Mouse (Mus musculus) midbrain, embryonic 12.5 days (tissue): ENCODE measurements around the gene Olfr263. TPM values are rescaled to one million over a fixed set of nuclear protein-coding genes. Genes with fewer than 3 reads are reported as not detected.

Source experiments
- ATAC-seq: fragments of 200-750 bp; cut with Nextera tagmentation; 2 replicates; pipeline ENCODE4 v1.8.0; 2017; ENCODE audit warnings: low read depth, moderate TSS enrichment, moderate library complexity; ENCODE audit not compliant: low FRiP score
- H3K27ac ChIP-seq: fragments of 300-500 bp; sonication (generic); replicated peaks from 2 replicates; pipeline ENCODE4 v1.5.1; 2016; ENCODE audit warnings: mild to moderate bottlenecking
- H3K27me3 ChIP-seq: fragments of 300-500 bp; sonication (generic); 2 replicates; pipeline ENCODE4 v1.6.1; 2016; ENCODE audit warnings: mild to moderate bottlenecking
- H3K36me3 ChIP-seq: fragments of 300-500 bp; sonication (generic); 2 replicates; pipeline ENCODE4 v1.6.1; 2016
- H3K4me1 ChIP-seq: fragments of 300-500 bp; sonication (generic); 2 replicates; pipeline ENCODE4 v1.6.1; 2016
- H3K4me2 ChIP-seq: fragments of 300-500 bp; sonication (generic); replicated peaks from 2 replicates; pipeline ENCODE4 v1.6.1; 2016; ENCODE audit warnings: mild to moderate bottlenecking, moderate library complexity
- H3K4me3 ChIP-seq: fragments of 300-500 bp; sonication (generic); 2 replicates; pipeline ENCODE4 v1.5.1; 2016; ENCODE audit warnings: mild to moderate bottlenecking
- H3K9ac ChIP-seq: fragments of 300-500 bp; sonication (generic); replicated peaks from 2 replicates; pipeline ENCODE4 v1.6.1; 2016; ENCODE audit warnings: mild to moderate bottlenecking, moderate library complexity
- H3K9me3 ChIP-seq: fragments of 300-500 bp; sonication (generic); 2 replicates; pipeline ENCODE4 v1.6.1; 2016; ENCODE audit warnings: mild to moderate bottlenecking
- WGBS: fragments of 180-500 bp; shearing (Covaris S2); methylation state at CpG from one replicate; pipeline ENCODE4 v1.1.7; 2016; 5-methylcytosine and 5-hydroxymethylcytosine counted together
- polyA plus RNA-seq: library from polyadenylated mRNA; unstranded; fragments of >200 nt; fragmentation: Nextera tagmentation; extraction: Ambion mirVana; gene quantifications from 2 replicates; pipeline ENCODE4 v1.2.1, GENCODE M21; 2016

Olfr263 gene
- polyA plus RNA-seq, 1 experiment from 2014 or later = not detected

- Histone ChIP-seq H3K4me1 (peaks cover 8% of the 10 kb centered on the region), H3K27me3 (peaks cover 4% of the 10 kb centered on the region), H3K9ac (no peak overlapping the region; the same call in 1 of the 2 replicates), H3K4me2 (peak overlapping the region; percentile 60), H3K9me3 (no peaks in the 10 kb centered on the region), H3K4me3 (peak overlapping the region; percentile 49), H3K36me3 (no peaks in the 10 kb centered on the region), H3K27ac (no peak overlapping the region)
- ATAC-seq = no peak
- 8% methylated on average over 15 of the region's 15 CpGs for WGBS
Measured at GRCm38 (mm10) chr13:21171156-21171530, 41.7 kb downstream of the Olfr263 start.

GRCm38 (mm10) chr13:21171600-21172150, 42.2 kb downstream of the Olfr263 start:
- Histone ChIP-seq H3K9ac (peak overlapping the region; percentile 55), H3K4me1 (peaks cover 8% of the 10 kb centered on the region), H3K36me3 (no peaks in the 10 kb centered on the region), H3K4me2 (peak overlapping the region; percentile 60), H3K4me3 (peak overlapping the region; percentile 49), H3K27me3 (peaks cover 4% of the 10 kb centered on the region; the same call in 1 of the 2 replicates), H3K27ac (no peak overlapping the region), H3K9me3 (no peaks in the 10 kb centered on the region)
- peak; percentile 28; the same call in 1 of the 2 replicates for ATAC-seq
- under 1% methylated on average over 12 of the region's 12 CpGs for WGBS

- H3K36me3 ChIP-seq = no peaks in the 10 kb centered on the region
- H3K27ac ChIP-seq = no peak overlapping the region
- H3K4me1 ChIP-seq = peaks cover 8% of the 10 kb centered on the region
- H3K4me2 ChIP-seq = peak overlapping the region; percentile 60
- ATAC-seq = peak; percentile 32
- H3K27me3 ChIP-seq = peaks cover 4% of the 10 kb centered on the region; the same call in 1 of the 2 replicates
- no peak overlapping the region for H3K9ac ChIP-seq
- H3K4me3 ChIP-seq = peak overlapping the region; percentile 49
- H3K9me3 ChIP-seq = no peaks in the 10 kb centered on the region
- WGBS = under 1% methylated on average over 16 of the region's 16 CpGs
Measured at GRCm38 (mm10) chr13:21172241-21173027, 43.0 kb downstream of the Olfr263 start.

GRCm38 (mm10) chr13:21173072-21173471, 43.6 kb downstream of the Olfr263 start:
- peaks cover 8% of the 10 kb centered on the region for H3K4me1 ChIP-seq
- H3K9me3 ChIP-seq = no peaks in the 10 kb centered on the region
- no peaks in the 10 kb centered on the region for H3K36me3 ChIP-seq
- 0 out of 2 replicates have a peak overlapping the region, but pooled peaks have one; percentile 39 for H3K27ac ChIP-seq
- peak overlapping the region; percentile 60 for H3K4me2 ChIP-seq
- WGBS = under 1% methylated on average over 11 of the region's 11 CpGs
- 0 out of 2 replicates have a peak overlapping the region, but pooled peaks have one; percentile 21 for H3K9ac ChIP-seq
- H3K4me3 ChIP-seq = peak overlapping the region; percentile 33
- peaks cover 8% of the 10 kb centered on the region; the same call in 1 of the 2 replicates for H3K27me3 ChIP-seq
- ATAC-seq = no peak

- H3K4me2 ChIP-seq = no peak overlapping the region
- 68% methylated on average over 11 of the region's 11 CpGs for WGBS
- ATAC-seq = no peak
- H3K27me3 ChIP-seq = peaks cover 8% of the 10 kb centered on the region; the same call in 1 of the 2 replicates
- no peaks in the 10 kb centered on the region for H3K9me3 ChIP-seq
- H3K9ac ChIP-seq = no peak overlapping the region
- 0 out of 2 replicates have a peak, but pooled peaks cover under 1% of the 10 kb centered on the region for H3K36me3 ChIP-seq
- H3K4me1 ChIP-seq = peaks cover 14% of the 10 kb centered on the region
- no peak overlapping the region for H3K27ac ChIP-seq
- no peak overlapping the region for H3K4me3 ChIP-seq
Measured at GRCm38 (mm10) chr13:21176733-21177132, 47.3 kb downstream of the Olfr263 start.

GRCm38 (mm10) chr13:21177657-21178056, 48.2 kb downstream of the Olfr263 start:
- no peak overlapping the region for H3K4me2 ChIP-seq
- H3K36me3 ChIP-seq = peaks cover 10% of the 10 kb centered on the region
- no peak overlapping the region for H3K27ac ChIP-seq
- peaks cover 23% of the 10 kb centered on the region for H3K4me1 ChIP-seq
- no peak overlapping the region for H3K4me3 ChIP-seq
- no peak overlapping the region for H3K9ac ChIP-seq
- H3K9me3 ChIP-seq = no peaks in the 10 kb centered on the region
- ATAC-seq = no peak
- H3K27me3 ChIP-seq = peaks cover 8% of the 10 kb centered on the region; the same call in 1 of the 2 replicates
- WGBS = 66% methylated on average over 5 of the region's 5 CpGs

DNA sequence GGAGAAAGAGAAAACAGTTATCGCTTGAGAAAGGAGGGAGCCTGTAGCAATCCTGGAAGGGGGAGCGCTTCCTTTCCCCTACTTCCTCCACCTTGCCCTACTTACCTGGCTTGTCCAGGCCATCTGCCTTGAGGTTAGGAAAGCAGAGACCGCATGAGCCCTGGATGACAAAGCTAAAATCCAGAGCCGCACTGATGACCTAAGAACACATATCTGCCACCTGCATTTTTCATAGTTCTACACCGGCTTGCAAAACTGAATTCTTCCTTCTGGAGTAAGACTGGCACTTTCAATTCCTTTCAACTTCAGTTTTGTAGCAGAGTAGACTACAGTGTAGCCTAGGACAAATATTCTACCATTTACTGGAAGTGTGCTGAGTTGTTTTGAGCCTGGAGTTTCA, 48.9 kb downstream of the Olfr263 start:
- H3K4me2 ChIP-seq = no peak overlapping the region
- WGBS = 80% methylated on average over 5 of the region's 5 CpGs
- no peak for ATAC-seq

DNA sequence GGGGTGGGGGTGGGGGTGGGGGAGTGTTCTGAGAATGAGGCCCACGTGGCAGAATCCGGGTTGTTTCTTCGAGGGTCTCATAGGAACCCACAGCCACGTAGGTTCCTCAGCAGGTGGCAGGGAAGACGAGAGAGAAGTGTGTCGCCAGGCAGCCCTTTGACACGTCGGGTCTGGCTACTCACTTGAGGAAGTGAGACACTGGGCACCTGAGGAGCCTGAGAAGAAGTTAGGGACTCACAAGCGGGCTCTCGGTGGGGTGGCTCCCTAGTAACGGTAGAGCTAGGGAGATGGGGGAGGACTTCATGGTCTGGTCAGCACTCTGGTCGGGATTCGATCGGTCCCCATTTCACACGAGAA, 49.9 kb downstream of the Olfr263 start, which contains the start of gene Trim27:
TSS of gene Trim27 (plus strand) at position 79 of the 357 bp plus-strand sequence.
- peak; percentile 40 for ATAC-seq

More for the DNA sequence above, 48.9 kb downstream of the Olfr263 start:
- no peak overlapping the region for H3K9ac ChIP-seq
- H3K27me3 ChIP-seq = peaks cover 8% of the 10 kb centered on the region; the same call in 1 of the 2 replicates
- H3K4me1 ChIP-seq = peaks cover 27% of the 10 kb centered on the region
- H3K36me3 ChIP-seq = peaks cover 17% of the 10 kb centered on the region
- no peaks in the 10 kb centered on the region for H3K9me3 ChIP-seq
- H3K4me3 ChIP-seq = no peak overlapping the region
- no peak overlapping the region for H3K27ac ChIP-seq

GRCm38 (mm10) chr13:21179724-21180550, 50.5 kb downstream of the Olfr263 start:
- Histone ChIP-seq H3K9me3 (no peaks in the 10 kb centered on the region), H3K27ac (peak overlapping the region; percentile 95), H3K4me3 (peak overlapping the region; percentile 93), H3K4me1 (peaks cover 27% of the 10 kb centered on the region), H3K36me3 (peaks cover 32% of the 10 kb centered on the region), H3K27me3 (peaks cover 8% of the 10 kb centered on the region; the same call in 1 of the 2 replicates), H3K9ac (peak overlapping the region; percentile 92), H3K4me2 (peak overlapping the region; percentile 72)
- under 1% methylated on average over 73 of the region's 80 CpGs for WGBS
- peak; percentile 96 for ATAC-seq

More for the DNA sequence above, 49.9 kb downstream of the Olfr263 start, which contains the start of gene Trim27:
- H3K4me3 ChIP-seq = peak within 1 kb of the TSS; percentile 93
- peaks cover 26% of the 10 kb centered on the region for H3K36me3 ChIP-seq
- H3K9ac ChIP-seq = peak within 1 kb of the TSS; percentile 92
- H3K27ac ChIP-seq = peak within 1 kb of the TSS; percentile 95
- H3K4me2 ChIP-seq = peak within 1 kb of the TSS; percentile 72
- WGBS = under 1% methylated on average over 15 of the region's 15 CpGs
- peaks cover 8% of the 10 kb centered on the region; the same call in 1 of the 2 replicates for H3K27me3 ChIP-seq
- H3K4me1 ChIP-seq = peaks cover 27% of the 10 kb centered on the region
- H3K9me3 ChIP-seq = no peaks in the 10 kb centered on the region

DNA sequence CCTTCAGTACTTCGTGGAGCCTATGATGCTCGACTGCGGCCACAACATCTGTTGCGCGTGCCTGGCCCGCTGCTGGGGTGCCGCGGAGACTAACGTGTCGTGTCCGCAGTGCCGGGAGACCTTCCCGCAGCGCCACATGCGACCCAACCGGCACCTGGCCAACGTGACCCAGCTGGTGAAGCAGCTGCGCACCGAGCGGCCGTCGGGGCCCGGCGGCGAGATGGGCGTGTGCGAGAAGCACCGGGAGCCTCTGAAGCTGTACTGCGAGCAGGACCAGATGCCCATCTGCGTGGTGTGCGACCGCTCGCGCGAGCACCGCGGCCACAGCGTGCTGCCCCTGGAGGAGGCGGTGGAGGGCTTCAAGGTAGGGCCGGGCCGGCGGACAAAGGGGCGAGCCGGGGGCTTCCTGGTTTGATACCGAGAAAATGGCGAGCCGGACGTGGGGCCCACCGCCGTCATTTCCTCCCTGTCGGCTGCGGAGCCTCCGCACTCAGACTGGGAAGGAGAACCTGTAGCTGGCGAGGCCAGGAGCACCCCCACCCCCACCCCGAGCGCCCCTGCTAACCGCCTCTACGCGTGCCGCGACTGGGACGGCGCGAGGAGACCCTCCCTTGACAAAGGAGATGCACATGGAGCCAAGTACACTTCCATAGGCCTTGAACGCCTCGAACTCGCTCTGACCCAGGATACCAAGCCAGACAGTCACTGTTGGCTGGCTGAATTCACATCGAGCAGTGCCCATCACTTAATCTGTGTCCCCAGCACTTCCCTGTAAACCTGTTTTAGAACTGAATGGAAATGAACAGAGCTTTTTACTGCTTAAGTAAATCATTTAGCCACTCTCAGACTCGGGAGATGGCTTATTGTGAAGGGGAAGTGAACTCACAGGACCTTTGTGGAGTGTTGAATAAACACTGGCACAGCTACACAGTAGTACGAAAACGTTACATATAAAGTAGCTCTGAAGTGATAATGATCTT, 51.4 kb downstream of the Olfr263 start:
- H3K4me3 ChIP-seq = peak overlapping the region; percentile 93
- peak; percentile 59 for ATAC-seq
- under 1% methylated on average over 71 of the region's 71 CpGs for WGBS
- H3K27me3 ChIP-seq = peaks cover 3% of the 10 kb centered on the region; the same call in 1 of the 2 replicates
- H3K36me3 ChIP-seq = peaks cover 41% of the 10 kb centered on the region
- peaks cover 27% of the 10 kb centered on the region for H3K4me1 ChIP-seq
- H3K27ac ChIP-seq = peak overlapping the region; percentile 95
- peak overlapping the region; percentile 92 for H3K9ac ChIP-seq
- peak overlapping the region; percentile 72 for H3K4me2 ChIP-seq
- H3K9me3 ChIP-seq = no peaks in the 10 kb centered on the region
